Mouse (Mus musculus): ENCODE measurements around the gene Gpr12. TPM values are rescaled to one million over a fixed set of nuclear protein-coding genes. Genes with fewer than 3 reads are reported as not detected.

Gpr12 gene
- 13.3 and 20.3 TPM in 2 replicates for polyA plus RNA-seq (2014; fragmentation: Nextera tagmentation; extraction: Ambion mirVana)

DNA sequence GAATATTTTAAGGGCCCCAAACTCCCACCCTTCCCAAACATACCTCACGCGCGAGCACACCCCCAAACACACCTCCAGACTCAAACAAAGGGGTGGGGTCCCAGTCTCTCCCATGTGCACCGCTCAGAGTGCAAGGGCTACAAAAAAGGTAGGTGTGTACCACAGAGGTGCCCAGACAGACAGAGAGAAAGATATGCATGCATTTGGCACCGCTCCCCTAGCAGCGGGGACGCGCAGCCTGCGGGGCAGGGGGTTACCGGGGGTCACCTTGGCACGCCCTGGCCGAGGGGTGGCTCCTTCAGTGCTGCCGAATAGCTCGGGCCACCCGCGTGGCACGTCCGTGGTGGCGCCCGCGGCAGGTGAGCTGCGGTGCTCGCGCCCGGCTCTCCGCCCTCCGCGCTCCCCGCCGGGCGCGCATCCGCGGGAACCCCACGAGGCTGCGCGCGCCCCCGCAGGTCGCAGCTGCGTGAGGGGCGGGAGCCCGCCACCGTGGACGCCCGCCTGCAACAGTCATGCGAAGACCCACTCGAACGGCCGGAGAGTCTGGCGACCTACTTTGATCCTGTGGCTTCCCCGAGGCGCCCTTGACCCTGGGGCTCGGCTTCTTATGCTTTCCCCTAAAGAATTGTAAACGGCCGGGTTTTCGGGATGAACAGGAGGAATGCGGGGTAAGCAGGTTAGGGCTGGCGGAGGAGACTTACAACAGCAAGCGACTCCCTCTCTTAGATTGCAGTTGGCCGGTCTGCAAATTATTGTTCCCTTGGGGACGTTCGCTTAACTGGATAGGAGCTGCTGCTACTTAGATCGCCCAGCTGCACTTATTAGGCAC lies at the start of gene Gpr12:
Gene Gpr12 (minus strand): TSS at position 762 of the 829 bp plus-strand sequence.
- peak; percentile 68 for ATAC-seq
- H3K36me3 ChIP-seq (ENCODE audit: control insufficient read depth, insufficient read depth, low read length) = no peaks in the 10 kb centered on the region
- H3K4me1 ChIP-seq (ENCODE audit: control insufficient read depth, insufficient read depth, low read length) = 0 out of 2 replicates have a peak, but pooled peaks cover 4% of the 10 kb centered on the region
- no peaks in the 10 kb centered on the region for H3K9me3 ChIP-seq (replicated peaks; ENCODE audit: control insufficient read depth, low read length)
- no peak within 1 kb of the TSS for H3K27ac ChIP-seq (ENCODE audit: low read depth, low read length)
- DNase-seq (ENCODE audit: low spot score) = peak; percentile 66
- peak within 1 kb of the TSS; percentile 79 for H3K4me2 ChIP-seq (ENCODE audit: low read length)
- peak within 1 kb of the TSS; percentile 54 for H3K4me3 ChIP-seq (ENCODE audit: low read depth, low read length)
- H3K9ac ChIP-seq (ENCODE audit: low read length) = peak within 1 kb of the TSS; percentile 67
- H3K27me3 ChIP-seq (replicated peaks; ENCODE audit: control insufficient read depth, insufficient read depth, low read length) = peaks cover 32% of the 10 kb centered on the region
- WGBS = under 1% methylated on average over 57 of the region's 64 CpGs

DNA sequence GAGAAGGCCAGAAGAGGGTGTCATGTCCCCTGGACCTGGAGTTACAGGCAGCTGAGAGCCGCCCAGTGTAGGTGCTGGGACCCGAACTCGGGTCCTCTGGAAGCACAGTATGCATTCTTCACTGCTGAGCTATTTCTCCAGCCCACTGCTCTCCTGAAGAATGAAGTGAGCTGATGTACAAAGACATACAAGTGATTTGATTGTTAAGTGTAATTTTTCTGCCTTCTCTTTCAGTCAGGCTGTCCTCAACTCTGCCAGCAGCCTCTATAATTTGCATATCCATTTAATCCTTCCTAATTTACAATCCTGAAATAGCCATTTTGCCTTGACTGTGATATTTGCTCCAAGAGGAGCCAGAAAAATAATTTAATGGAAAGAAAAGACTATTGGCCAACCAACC lies 46.6 kb upstream of the Gpr12 start:
- 73% methylated on average over 3 of the region's 3 CpGs for WGBS
- ATAC-seq (0 out of 2 replicates have a peak, but pooled peaks have one; percentile 37), DNase-seq (ENCODE audit: low spot score) (peak; percentile 33)
- Histone ChIP-seq H3K9ac (ENCODE audit: low read length) (no peak overlapping the region), H3K4me2 (ENCODE audit: low read length) (no peak overlapping the region), H3K36me3 (ENCODE audit: control insufficient read depth, insufficient read depth, low read length) (no peaks in the 10 kb centered on the region), H3K9me3 (replicated peaks; ENCODE audit: control insufficient read depth, low read length) (no peaks in the 10 kb centered on the region), H3K27ac (ENCODE audit: low read depth, low read length) (peak overlapping the region; percentile 21; the same call in 1 of the 2 replicates), H3K4me1 (ENCODE audit: control insufficient read depth, insufficient read depth, low read length) (no peaks in the 10 kb centered on the region), H3K27me3 (replicated peaks; ENCODE audit: control insufficient read depth, insufficient read depth, low read length) (no peaks in the 10 kb centered on the region), H3K4me3 (ENCODE audit: low read depth, low read length) (no peak overlapping the region)

DNA sequence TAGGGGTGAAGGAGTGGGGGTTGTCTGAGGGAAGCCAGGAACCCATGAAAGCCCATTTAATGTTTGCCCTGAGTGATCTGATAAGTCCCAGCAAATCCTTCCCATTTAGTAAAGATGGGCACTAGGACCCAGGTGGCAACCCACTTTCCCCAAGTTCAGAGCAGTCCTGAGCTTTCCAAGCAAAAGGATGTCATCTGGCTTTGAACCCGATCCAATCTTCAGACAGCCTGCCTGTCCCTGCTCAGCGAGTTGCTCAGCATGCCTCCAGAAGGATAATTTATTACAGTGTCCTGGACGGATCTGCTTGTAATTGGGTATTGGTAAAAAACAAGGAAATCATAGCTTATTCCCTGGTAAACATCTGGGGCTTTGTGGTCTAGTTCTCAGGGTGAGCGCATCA lies 45.9 kb upstream of the Gpr12 start:
- H3K4me2 ChIP-seq (ENCODE audit: low read length) = no peak overlapping the region
- H3K27me3 ChIP-seq (replicated peaks; ENCODE audit: control insufficient read depth, insufficient read depth, low read length) = no peaks in the 10 kb centered on the region
- H3K4me3 ChIP-seq (ENCODE audit: low read depth, low read length) = no peak overlapping the region
- H3K9ac ChIP-seq (ENCODE audit: low read length) = no peak overlapping the region
- peak; percentile 54 for DNase-seq (ENCODE audit: low spot score)
- H3K9me3 ChIP-seq (replicated peaks; ENCODE audit: control insufficient read depth, low read length) = no peaks in the 10 kb centered on the region
- peak overlapping the region; percentile 21; the same call in 1 of the 2 replicates for H3K27ac ChIP-seq (ENCODE audit: low read depth, low read length)
- no peaks in the 10 kb centered on the region for H3K36me3 ChIP-seq (ENCODE audit: control insufficient read depth, insufficient read depth, low read length)
- ATAC-seq = no peak
- WGBS = 38% methylated on average over 4 of the region's 4 CpGs
- H3K4me1 ChIP-seq (ENCODE audit: control insufficient read depth, insufficient read depth, low read length) = no peaks in the 10 kb centered on the region

DNA sequence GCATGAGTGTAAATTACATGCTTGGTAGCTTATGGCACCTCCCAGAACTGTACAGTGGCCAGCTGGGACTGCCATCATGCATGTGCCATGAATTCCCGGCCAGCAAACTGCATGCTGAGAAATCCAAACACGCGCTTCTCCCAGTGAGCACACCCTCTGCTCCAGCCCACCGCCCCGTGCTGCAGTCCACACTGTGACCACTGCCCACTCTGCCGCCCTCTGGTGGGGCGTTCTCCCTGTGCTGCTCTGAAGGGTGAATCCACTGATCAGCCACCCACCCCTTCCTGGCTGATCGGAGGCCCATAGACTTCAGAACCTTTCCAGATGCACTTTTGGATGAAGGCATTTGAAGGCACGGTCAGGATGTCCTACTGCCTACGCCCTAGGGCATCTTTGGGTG lies 44.6 kb upstream of the Gpr12 start:
- 85% methylated on average over 10 of the region's 10 CpGs for WGBS
- no peaks in the 10 kb centered on the region for H3K27me3 ChIP-seq (replicated peaks; ENCODE audit: control insufficient read depth, insufficient read depth, low read length)
- no peak overlapping the region for H3K27ac ChIP-seq (ENCODE audit: low read depth, low read length)
- H3K9me3 ChIP-seq (replicated peaks; ENCODE audit: control insufficient read depth, low read length) = no peaks in the 10 kb centered on the region
- no peak overlapping the region for H3K4me3 ChIP-seq (ENCODE audit: low read depth, low read length)
- DNase-seq (ENCODE audit: low spot score) (peak; percentile 19), ATAC-seq (0 out of 2 replicates have a peak, but pooled peaks have one; percentile 35)
- H3K36me3 ChIP-seq (ENCODE audit: control insufficient read depth, insufficient read depth, low read length) = no peaks in the 10 kb centered on the region
- no peak overlapping the region for H3K9ac ChIP-seq (ENCODE audit: low read length)
- H3K4me2 ChIP-seq (ENCODE audit: low read length) = no peak overlapping the region
- H3K4me1 ChIP-seq (ENCODE audit: control insufficient read depth, insufficient read depth, low read length) = no peaks in the 10 kb centered on the region

DNA sequence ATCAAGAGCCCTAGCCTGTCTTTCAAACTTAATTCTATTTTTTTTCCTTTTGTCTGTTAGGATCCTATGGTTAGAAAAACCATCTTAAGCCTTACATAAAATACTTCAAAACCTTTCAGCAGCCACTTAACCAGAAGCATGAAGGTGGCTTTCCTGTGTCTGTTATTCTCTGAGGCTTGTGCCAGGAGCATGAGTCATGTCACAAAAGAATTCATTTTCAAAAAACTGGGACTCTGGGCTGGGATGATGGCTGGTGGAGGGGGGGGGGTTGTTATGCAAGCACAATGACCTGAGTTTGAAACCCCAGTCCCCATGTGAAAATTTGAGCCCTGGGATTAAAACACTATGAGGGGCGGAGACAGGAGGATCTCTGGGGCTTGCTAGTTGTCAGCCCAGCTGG lies 43.8 kb upstream of the Gpr12 start:
- Histone ChIP-seq H3K9ac (ENCODE audit: low read length) (no peak overlapping the region), H3K36me3 (ENCODE audit: control insufficient read depth, insufficient read depth, low read length) (no peaks in the 10 kb centered on the region), H3K4me3 (ENCODE audit: low read depth, low read length) (no peak overlapping the region), H3K4me2 (ENCODE audit: low read length) (no peak overlapping the region), H3K27ac (ENCODE audit: low read depth, low read length) (no peak overlapping the region), H3K9me3 (replicated peaks; ENCODE audit: control insufficient read depth, low read length) (no peaks in the 10 kb centered on the region), H3K27me3 (replicated peaks; ENCODE audit: control insufficient read depth, insufficient read depth, low read length) (no peaks in the 10 kb centered on the region), H3K4me1 (ENCODE audit: control insufficient read depth, insufficient read depth, low read length) (no peaks in the 10 kb centered on the region)
- no peak for DNase-seq (ENCODE audit: low spot score)
- 83% methylated on average over 1 of the region's 1 CpGs for WGBS
- no peak for ATAC-seq

DNA sequence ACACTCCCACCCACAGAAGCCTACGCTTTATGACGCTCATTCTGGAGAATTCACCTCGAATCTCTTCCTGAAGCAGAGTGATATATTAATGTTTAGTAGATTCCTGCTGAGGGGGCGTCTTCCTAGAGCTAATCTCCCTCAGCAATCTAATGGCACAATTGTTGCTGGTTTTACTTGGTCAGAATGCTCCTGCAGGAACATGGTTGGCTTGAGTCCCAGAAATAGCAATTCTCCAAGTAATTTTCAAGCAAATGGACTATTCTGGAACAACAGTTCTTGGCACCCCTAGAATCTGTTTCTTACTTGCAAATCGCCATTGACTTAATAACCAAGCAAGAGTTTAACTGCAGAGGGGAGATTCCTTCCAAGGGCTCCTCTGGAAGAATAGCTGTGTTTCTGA lies 42.9 kb upstream of the Gpr12 start:
- peak; percentile 65 for DNase-seq (ENCODE audit: low spot score)
- H3K4me3 ChIP-seq (ENCODE audit: low read depth, low read length) = no peak overlapping the region
- 38% methylated on average over 5 of the region's 5 CpGs for WGBS
- H3K27me3 ChIP-seq (replicated peaks; ENCODE audit: control insufficient read depth, insufficient read depth, low read length) = no peaks in the 10 kb centered on the region
- H3K36me3 ChIP-seq (ENCODE audit: control insufficient read depth, insufficient read depth, low read length) = no peaks in the 10 kb centered on the region
- H3K9me3 ChIP-seq (replicated peaks; ENCODE audit: control insufficient read depth, low read length) = no peaks in the 10 kb centered on the region
- no peak for ATAC-seq
- H3K4me1 ChIP-seq (ENCODE audit: control insufficient read depth, insufficient read depth, low read length) = no peaks in the 10 kb centered on the region
- H3K27ac ChIP-seq (ENCODE audit: low read depth, low read length) = no peak overlapping the region
- H3K9ac ChIP-seq (ENCODE audit: low read length) = no peak overlapping the region
- H3K4me2 ChIP-seq (ENCODE audit: low read length) = no peak overlapping the region

DNA sequence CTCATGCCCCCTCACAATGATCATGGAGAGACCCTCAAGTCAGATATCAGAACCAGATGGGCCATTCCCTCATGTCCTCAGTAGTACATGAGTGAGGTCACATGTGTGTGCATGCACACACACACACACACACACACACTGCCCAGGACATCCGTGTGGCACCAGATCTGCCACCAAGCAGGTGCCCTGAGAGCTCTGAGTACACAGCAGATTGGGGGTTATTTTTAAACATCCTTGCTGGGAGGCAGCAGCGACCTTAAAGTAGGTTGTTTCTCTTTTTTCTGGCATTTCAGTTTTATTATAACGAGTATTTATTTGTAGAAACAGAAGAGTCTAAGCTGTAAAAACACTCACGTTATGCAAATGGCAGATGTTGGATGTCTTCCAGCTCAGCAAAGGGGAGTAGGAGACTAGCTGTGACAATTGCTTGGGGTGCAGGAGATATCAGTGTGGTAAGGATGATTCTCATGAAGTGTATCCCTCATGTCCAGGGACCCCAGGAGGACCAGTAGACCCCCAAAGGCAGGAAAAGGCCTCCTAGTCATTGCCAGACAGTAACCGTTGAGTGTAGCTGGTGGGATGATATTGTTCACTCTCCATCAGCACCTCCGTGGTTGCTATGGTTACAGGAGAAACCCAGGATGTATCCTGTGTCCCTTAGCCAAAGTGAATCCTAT lies 40.7 kb upstream of the Gpr12 start:
- Histone ChIP-seq H3K9ac (ENCODE audit: low read length) (no peak overlapping the region), H3K4me3 (ENCODE audit: low read depth, low read length) (no peak overlapping the region), H3K27ac (ENCODE audit: low read depth, low read length) (no peak overlapping the region), H3K36me3 (ENCODE audit: control insufficient read depth, insufficient read depth, low read length) (no peaks in the 10 kb centered on the region), H3K27me3 (replicated peaks; ENCODE audit: control insufficient read depth, insufficient read depth, low read length) (no peaks in the 10 kb centered on the region), H3K4me2 (ENCODE audit: low read length) (no peak overlapping the region), H3K4me1 (ENCODE audit: control insufficient read depth, insufficient read depth, low read length) (no peaks in the 10 kb centered on the region), H3K9me3 (replicated peaks; ENCODE audit: control insufficient read depth, low read length) (no peaks in the 10 kb centered on the region)
- DNase-seq (ENCODE audit: low spot score) (peak; percentile 57), ATAC-seq (peak; percentile 40; the same call in 1 of the 2 replicates)
- 46% methylated on average over 6 of the region's 6 CpGs for WGBS

DNA sequence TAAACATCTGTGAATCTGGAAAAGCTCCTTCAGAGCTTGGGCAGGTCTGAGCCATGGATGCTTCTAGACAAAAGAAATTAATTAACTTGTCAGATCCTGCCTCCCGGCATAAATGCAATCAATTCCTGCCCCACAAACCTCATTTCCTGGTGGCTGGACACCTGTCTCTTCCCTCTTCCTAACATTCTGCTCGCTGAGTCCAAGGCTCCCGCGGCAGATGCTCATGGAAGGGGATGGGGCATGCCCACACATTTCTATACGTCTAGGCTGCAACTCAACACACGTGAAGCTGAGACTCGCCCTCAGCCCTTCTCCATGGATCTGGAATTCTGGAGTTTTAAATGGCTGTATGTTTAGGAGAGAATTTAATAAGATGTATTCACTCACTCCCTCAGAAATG lies 26.8 kb upstream of the Gpr12 start:
- ATAC-seq (no peak), DNase-seq (ENCODE audit: low spot score) (no peak)
- Histone ChIP-seq H3K4me1 (ENCODE audit: control insufficient read depth, insufficient read depth, low read length) (no peaks in the 10 kb centered on the region), H3K36me3 (ENCODE audit: control insufficient read depth, insufficient read depth, low read length) (no peaks in the 10 kb centered on the region), H3K27ac (ENCODE audit: low read depth, low read length) (no peak overlapping the region), H3K4me3 (ENCODE audit: low read depth, low read length) (no peak overlapping the region), H3K27me3 (replicated peaks; ENCODE audit: control insufficient read depth, insufficient read depth, low read length) (no peaks in the 10 kb centered on the region), H3K9me3 (replicated peaks; ENCODE audit: control insufficient read depth, low read length) (no peaks in the 10 kb centered on the region), H3K4me2 (ENCODE audit: low read length) (no peak overlapping the region), H3K9ac (ENCODE audit: low read length) (no peak overlapping the region)
- 59% methylated on average over 7 of the region's 7 CpGs for WGBS

DNA sequence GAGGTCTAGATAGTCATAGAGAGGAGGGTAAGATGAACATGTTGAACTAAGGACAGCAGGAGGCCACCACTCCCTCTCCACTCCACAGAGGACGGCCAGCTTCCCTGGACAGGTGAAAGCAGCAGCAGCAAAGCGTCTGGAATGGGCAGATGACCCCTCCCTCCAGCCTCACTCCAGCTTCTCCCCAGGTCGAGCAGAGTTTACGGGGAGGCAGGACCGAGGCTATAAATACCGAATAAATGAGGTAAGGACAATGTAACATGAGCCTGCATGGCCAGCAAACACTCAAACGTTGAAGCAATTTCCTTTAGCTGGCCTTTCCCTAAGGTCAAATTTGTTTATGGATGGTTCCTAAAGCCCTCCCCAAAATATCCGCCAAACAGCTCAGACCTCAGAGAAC lies 26.0 kb upstream of the Gpr12 start:
- Histone ChIP-seq H3K36me3 (ENCODE audit: control insufficient read depth, insufficient read depth, low read length) (no peaks in the 10 kb centered on the region), H3K4me1 (ENCODE audit: control insufficient read depth, insufficient read depth, low read length) (no peaks in the 10 kb centered on the region), H3K9me3 (replicated peaks; ENCODE audit: control insufficient read depth, low read length) (no peaks in the 10 kb centered on the region), H3K9ac (ENCODE audit: low read length) (no peak overlapping the region), H3K4me2 (ENCODE audit: low read length) (no peak overlapping the region), H3K27ac (ENCODE audit: low read depth, low read length) (no peak overlapping the region), H3K27me3 (replicated peaks; ENCODE audit: control insufficient read depth, insufficient read depth, low read length) (no peaks in the 10 kb centered on the region), H3K4me3 (ENCODE audit: low read depth, low read length) (no peak overlapping the region)
- no peak for DNase-seq (ENCODE audit: low spot score)
- 53% methylated on average over 8 of the region's 8 CpGs for WGBS
- no peak for ATAC-seq

All from forebrain, embryonic 14.5 days (tissue).